Mouse (Mus musculus): ENCODE results near the gene Cux1. TPM values are rescaled to one million over a fixed set of nuclear protein-coding genes. Genes with fewer than 3 reads are reported as not detected.

The Cux1 gene
- total RNA-seq, 2 experiments from 2014 or later, result 113 to 119 TPM

- intact Hi-C loops (cut with DNase I), result no loop called here
- DNase-seq, result no peak
These were observed 55.1 kb downstream of the Cux1 start for GRCm38 (mm10) chr5:136512103-136512674.

DNA sequence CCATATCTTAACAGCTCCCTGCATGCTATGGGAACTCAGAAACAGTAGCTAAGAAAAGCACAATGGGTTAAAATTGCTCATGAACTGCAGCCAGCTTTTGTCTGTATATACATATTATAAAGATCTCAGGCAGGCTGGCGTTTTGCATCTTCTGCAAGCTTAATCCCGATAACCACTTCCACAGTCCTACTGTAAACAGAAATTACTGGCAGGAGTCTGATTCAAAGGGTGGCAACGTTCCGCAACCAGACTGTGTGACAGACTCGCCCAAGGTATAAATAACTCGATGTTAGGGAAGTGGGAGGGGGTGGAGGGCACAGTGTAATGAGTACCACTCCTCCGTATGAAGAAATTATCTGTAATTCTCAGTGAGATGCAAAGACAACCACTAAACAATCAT, 55.9 kb downstream of the Cux1 start:
- intact Hi-C loops (cut with DNase I), result no loop called here
- DNase-seq, result no peak

DNA sequence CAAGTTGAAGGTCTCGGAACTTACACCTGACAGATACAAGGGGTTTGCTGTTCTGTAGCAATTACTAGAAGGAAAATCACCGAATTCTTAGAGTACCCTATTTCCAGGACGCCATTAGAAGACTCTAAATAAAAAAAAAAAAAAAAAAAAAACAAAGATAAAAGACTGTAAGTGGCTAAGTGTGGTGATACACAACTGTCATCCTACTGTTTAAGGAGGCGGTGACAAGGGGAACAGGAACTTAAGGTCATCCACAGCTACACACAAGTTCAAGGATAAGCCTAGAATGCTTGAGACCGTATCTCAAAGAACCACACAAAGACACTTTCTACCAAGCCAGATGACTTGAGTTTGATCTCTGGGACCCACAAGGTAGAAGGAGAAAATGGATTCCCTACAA, 56.7 kb downstream of the Cux1 start:
- intact Hi-C loops (cut with DNase I), result no loop called here
- DNase-seq, result no peak

DNA sequence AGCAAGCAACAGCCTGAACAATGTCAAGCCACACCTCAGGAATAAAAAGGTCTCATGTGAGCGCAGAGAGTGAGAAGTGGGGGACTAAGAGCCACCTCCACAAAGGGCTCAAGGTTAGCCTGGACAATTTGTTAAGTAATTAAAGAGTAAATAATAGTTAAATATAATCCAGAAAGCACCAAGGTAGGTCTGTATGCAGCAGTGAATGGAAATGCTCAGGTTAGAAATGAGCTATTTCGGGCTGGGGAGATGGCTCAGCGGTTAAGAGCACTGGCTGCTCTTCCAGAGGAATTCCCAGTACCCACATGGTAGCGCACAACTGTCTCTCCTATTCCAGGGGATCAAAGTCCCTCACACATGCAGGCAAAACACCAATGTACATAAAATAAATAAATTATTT, 59.7 kb downstream of the Cux1 start:
- intact Hi-C loops (cut with DNase I), result no loop called here
- no peak for DNase-seq

DNA sequence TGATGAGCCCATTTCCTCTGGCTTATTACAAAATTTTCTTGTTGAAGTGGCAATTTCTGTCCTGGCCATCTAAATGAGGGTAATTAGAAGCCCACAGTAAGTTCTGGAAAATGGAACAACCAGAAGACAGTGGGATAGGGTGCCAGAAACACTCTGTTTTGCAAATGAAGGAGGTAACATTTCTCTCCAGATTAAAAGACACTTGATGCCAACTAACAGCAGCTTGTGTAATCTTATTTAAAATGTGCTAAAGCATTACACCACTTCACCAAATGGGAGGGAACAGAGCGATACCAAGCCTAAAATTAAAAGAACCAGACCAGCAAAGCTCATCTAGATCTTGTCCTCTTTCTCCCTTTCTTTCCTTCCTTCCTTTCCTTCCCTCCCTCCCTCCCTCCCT, 61.0 kb downstream of the Cux1 start:
- no peak for DNase-seq
- intact Hi-C loops (cut with DNase I), result no loop called here

GRCm38 (mm10) chr5:136502491-136503086, 64.7 kb downstream of the Cux1 start:
- no peak for DNase-seq
- intact Hi-C loops (cut with DNase I), result no loop called here

- intact Hi-C loops (cut with DNase I), result no loop called here
- DNase-seq, result peak in 1 of 2 experiments; percentile 34
These were observed 66.9 kb downstream of the Cux1 start for GRCm38 (mm10) chr5:136500307-136500871.

DNA sequence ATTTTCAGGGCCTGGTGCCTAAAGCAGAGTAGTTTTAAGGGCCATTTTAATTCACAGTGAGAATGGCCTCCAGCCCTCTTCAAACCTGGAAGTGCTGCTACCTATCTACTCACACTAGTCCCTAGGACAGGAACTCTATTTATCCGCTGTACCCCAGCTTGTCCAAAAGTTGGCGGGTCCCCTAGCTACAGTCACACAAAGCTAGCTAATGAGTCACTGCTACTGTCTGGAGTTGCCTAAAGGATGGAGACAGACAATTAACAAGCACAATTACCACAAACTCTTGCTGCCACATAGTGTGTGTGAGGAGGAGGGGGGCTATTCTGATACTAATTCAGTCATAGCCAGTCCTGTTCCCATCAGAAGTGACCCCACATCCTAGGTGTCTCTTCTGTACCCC, 68.0 kb downstream of the Cux1 start:
- no peak for DNase-seq
- intact Hi-C loops (cut with DNase I), result no loop called here

DNA sequence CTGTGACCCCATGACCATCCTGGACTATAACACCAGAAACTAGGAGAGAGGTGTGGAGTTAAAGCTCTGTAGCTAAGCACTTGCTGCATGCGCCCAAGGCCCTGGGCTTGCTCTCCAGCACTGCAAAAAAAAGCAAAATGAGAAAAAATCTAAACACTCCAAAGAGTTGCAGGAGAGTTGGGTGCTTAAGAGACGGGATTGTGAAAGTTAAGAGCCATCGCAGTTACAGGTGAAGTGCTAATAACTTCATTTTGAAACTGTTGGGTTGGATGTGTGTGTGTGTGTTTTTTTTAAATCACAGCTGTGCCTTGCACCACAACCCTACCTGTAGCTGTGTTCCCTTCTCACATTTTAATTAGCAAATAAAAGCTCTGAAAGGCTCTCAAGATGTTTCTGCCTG, 68.5 kb downstream of the Cux1 start:
- intact Hi-C loops (cut with DNase I), result no loop called here
- DNase-seq, result no peak

- DNase-seq, result no peak
- intact Hi-C loops (cut with DNase I), result no loop called here
These were observed 70.0 kb downstream of the Cux1 start for GRCm38 (mm10) chr5:136497301-136497700.

GRCm38 (mm10) chr5:136495581-136495980, 71.7 kb downstream of the Cux1 start:
- intact Hi-C loops (cut with DNase I), result no loop called here

GRCm38 (mm10) chr5:136494927-136495326, 72.4 kb downstream of the Cux1 start:
- intact Hi-C loops (cut with DNase I), result no loop called here
- no peak for DNase-seq

More at GRCm38 (mm10) chr5:136495581-136495980, 71.7 kb downstream of the Cux1 start:
- DNase-seq, result no peak

- intact Hi-C loops (cut with DNase I), result no loop called here
- no peak for DNase-seq
These were observed 73.0 kb downstream of the Cux1 start for GRCm38 (mm10) chr5:136494288-136494687.

DNA sequence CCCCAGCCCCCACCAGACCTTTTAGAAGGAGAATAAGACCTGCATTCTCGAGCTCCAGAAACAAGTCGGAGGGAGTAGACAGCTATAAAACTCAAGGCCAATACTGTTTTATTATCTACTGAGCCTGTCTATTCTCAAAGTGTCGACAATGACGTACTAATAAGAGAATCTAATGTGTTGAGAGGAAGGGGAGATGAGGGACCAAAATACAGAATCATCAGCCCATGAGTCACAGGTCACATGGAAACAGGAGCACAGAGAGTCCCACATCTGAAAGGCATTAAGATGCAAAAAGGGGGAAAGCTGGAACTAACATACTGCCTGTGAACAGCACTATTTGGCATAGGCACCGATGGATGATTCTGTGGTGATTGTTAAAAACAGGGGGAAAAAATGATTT, 77.8 kb downstream of the Cux1 start:
- DNase-seq, result no peak
- intact Hi-C loops (cut with DNase I), result no loop called here

DNA sequence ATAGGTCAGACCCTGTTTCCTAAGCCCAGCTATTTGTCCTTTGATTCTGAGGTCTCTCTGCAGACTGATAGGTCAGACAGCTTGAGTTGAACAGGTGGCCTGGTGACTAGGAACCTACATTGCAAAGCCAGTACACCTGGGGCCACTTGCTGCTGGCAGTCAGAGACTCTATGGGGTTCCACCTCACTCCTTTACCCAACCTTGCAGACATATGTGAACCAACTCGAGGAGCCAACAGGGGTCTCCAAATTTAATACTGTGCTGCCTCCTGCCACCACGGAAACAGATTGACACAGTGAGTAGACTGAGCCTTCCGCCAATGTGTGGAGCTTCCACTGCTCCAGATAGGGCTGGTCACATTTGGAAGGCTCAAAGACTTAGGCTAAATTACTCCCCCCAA, 78.6 kb downstream of the Cux1 start:
- DNase-seq, result no peak
- intact Hi-C loops (cut with DNase I), result no loop called here

- intact Hi-C loops (cut with DNase I), result no loop called here
- no peak for DNase-seq
These were observed 79.1 kb downstream of the Cux1 start for GRCm38 (mm10) chr5:136488223-136488622.

- DNase-seq, result no peak
- intact Hi-C loops (cut with DNase I), result no loop called here
These were observed 79.7 kb downstream of the Cux1 start for GRCm38 (mm10) chr5:136487397-136488093.

DNA sequence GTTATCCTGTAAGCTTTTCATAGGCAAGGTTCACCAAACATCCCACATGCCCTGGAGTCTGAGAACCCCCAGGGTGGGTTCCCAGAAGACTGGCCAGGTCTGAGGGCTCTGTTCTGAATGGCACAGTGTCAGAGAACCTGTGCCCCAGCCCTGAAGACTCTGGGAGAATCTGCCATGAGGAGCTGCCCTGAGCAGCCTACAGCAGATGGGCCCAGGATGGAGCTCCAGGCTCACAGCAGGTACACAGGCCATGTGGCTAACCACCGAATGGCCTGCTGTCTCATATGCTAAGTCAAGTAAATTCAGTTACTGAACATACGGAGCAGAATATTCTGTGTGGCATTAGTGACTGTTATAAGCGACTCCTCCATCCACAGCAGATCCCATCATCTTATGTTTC, 80.9 kb downstream of the Cux1 start:
- no peak for DNase-seq
- intact Hi-C loops (cut with DNase I), result no loop called here

DNA sequence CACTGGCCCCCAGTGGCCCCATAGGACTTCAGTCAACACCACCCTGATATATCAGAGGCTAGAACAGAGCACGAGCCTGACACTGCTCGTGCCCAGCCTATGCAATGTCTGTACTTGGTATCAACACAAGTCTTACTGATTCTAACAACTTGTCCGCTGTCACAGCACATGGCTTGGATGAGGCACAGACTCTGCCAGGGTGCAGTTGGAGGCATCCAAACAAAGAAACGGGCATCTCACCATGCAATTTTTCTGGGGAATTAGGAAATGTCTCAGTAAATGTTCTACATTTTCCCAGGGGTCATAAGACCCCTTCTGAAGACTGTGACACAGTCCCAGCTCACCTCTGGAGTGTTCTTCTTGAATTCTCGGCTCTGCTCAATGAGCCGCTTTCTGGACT, 81.9 kb downstream of the Cux1 start:
- intact Hi-C loops (cut with DNase I), result no loop called here
- DNase-seq, result no peak

DNA sequence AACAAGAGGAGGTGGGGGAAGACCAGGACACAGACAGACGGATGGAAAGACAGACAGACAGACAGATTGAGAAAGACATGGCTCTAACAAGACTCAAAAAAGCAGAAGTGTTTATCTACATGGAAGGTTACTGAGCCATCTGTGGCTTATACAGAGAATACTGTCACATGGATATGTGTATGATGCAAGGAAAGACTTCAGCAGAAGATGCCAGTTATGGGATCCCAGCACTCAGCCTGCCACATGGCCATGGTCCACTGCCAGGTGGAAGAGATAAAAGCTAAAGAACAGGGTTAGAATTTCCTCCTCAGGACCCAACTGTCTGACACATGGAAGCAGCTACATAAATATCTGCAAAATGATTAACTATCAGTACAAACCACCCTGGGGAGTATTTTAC, 84.9 kb downstream of the Cux1 start:
- DNase-seq, result no peak
- intact Hi-C loops (cut with DNase I), result no loop called here

GRCm38 (mm10) chr5:136480541-136480940, 86.7 kb downstream of the Cux1 start:
- intact Hi-C loops (cut with DNase I), result no loop called here

DNA sequence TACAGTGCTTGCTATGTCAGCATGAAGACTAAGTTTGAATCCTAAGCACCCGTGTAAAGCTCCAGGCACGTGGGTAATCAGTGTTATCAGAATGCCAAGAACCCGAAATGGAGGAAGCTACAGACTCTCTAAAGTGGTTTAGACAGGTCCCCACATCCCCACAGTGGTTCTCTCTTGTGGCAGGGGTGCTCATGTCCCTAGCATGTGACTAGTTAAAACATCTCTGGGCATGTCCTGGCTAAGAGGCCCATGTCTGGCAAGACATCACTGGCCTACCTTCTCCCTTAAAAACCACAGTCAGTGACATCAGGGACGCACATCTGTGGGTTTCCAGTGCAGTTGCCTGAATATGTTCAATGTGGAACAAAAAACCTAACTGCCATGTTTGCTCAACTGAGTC, 87.5 kb downstream of the Cux1 start:
- no peak for DNase-seq
- intact Hi-C loops (cut with DNase I), result no loop called here

More at GRCm38 (mm10) chr5:136480541-136480940, 86.7 kb downstream of the Cux1 start:
- peak; percentile 42 to 64 for DNase-seq

Data from heart, postnatal 10 days (tissue).